11 mouse cellular contexts compared by ENCODE assay signal in the genomic region with DNA sequence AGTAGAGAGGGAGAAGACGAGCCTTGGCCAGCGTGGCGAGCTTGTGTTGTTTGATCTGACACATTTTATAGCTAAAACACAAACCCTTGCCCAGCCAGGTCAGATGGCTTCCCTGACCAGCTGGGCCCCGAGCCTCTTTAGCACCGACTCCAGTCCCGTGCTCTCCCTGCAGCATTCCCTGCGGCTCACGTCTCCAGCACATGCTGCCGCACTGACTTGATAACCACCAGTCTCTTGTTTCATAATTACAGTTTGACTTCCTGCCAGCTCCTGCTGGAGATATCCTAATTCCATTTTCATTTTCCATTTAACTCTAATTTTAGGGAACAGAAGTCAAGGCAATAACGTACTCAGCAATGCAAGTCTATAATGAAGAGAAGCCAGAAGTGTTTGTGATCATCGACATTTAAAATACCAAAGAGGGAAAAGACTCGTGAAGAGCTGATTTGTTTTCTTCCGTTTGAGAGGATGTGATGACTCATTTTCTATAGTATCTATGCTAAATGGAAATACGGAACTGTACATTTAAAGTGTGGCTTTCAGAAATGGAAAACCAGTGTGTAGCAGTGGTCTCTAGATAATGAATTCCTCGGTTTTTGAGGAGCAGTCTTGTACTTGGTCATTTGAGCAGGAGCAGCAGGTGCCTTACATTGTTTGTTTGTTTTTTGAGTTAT. TPM values are rescaled to one million over a fixed set of nuclear protein-coding genes. Genes with fewer than 3 reads are reported as not detected.
A peak's percentile ranks its signal among the peaks of the same experiment; 100 is the strongest.
DNase-seq lines count a peak whose midpoint lies in the region; ATAC-seq lines count a peak whose summit lies in the region.
"Had no signal": no experiment of that assay in that cellular context is flagged by ENCODE, and none has a peak within 500 bp of the region (broad histone marks: within the 10 kb centered on the region; RNA-seq: fewer than 3 reads in every experiment).

No protein-coding gene starts in this region.

- peak overlapping the region; percentile 32; the same call in 1 of the 2 replicates for H3K27ac ChIP-seq in liver, embryonic 13.5 days
- no peak overlapping the region for H3K27ac ChIP-seq in liver, embryonic 11.5 days (ENCODE audit: low read depth, low read length)
- H3K27ac ChIP-seq: hindbrain, embryonic 15.5 days; limb, embryonic 15.5 days had no signal

- no peak overlapping the region for H3K9ac ChIP-seq in liver, embryonic 13.5 days
- no peak overlapping the region for H3K9ac ChIP-seq in liver, embryonic 11.5 days (ENCODE audit: low read depth, low read length)
- H3K9ac ChIP-seq: hindbrain, embryonic 15.5 days; limb, embryonic 15.5 days had no signal

- peak; percentile 19 to 23 for DNase-seq in cerebellum, adult 18-20 months
- no peak for DNase-seq in liver, embryonic 13.5 days
- no peak for DNase-seq in liver, embryonic 11.5 days (ENCODE audit: low spot score)
- DNase-seq in layer of hippocampus, postnatal 10 days (ENCODE audit: low spot score in 2 of 2) = peak; percentile 12 to 30
- DNase-seq in right cerebral cortex, postnatal 36 days (ENCODE audit: low spot score in 2 of 2) = peak; percentile 32 to 42
- no peak for DNase-seq in embryo, embryonic 10 days (ENCODE audit: low spot score)
- DNase-seq in urinary bladder, postnatal 25 days (ENCODE audit: low spot score) = no peak

- no peak overlapping the region for H3K4me3 ChIP-seq in liver, embryonic 13.5 days (replicated peaks)
- no peak overlapping the region for H3K4me3 ChIP-seq in liver, embryonic 11.5 days (ENCODE audit: low read depth, low read length)
- H3K4me3 ChIP-seq: hindbrain, embryonic 15.5 days; limb, embryonic 15.5 days had no signal

- no peaks in the 10 kb centered on the region for H3K4me1 ChIP-seq in liver, embryonic 13.5 days (replicated peaks)
- no peaks in the 10 kb centered on the region for H3K4me1 ChIP-seq in liver, embryonic 11.5 days (replicated peaks; ENCODE audit: control insufficient read depth, insufficient read depth, low read length)
- H3K4me1 ChIP-seq: hindbrain, embryonic 15.5 days; limb, embryonic 15.5 days had no signal

- H3K27me3 ChIP-seq in liver, embryonic 13.5 days = no peaks in the 10 kb centered on the region
- no peaks in the 10 kb centered on the region for H3K27me3 ChIP-seq in liver, embryonic 11.5 days (replicated peaks; ENCODE audit: control insufficient read depth, insufficient read depth, low read length)
- H3K27me3 ChIP-seq: hindbrain, embryonic 15.5 days; limb, embryonic 15.5 days had no signal

- 77% methylated on average over 15 of the region's 15 CpGs for WGBS in liver, embryonic 13.5 days (ENCODE audit: insufficient replicate concordance)
- WGBS in liver, embryonic 11.5 days = 84% methylated on average over 15 of the region's 15 CpGs

- H3K36me3 ChIP-seq in liver, embryonic 13.5 days = peaks cover 46% of the 10 kb centered on the region
- H3K36me3 ChIP-seq in liver, embryonic 11.5 days (ENCODE audit: control insufficient read depth, insufficient read depth, low read length) = peaks cover 21% of the 10 kb centered on the region

- H3K4me2 ChIP-seq in liver, embryonic 13.5 days = no peak overlapping the region
- H3K4me2 ChIP-seq in liver, embryonic 11.5 days = no peak overlapping the region
- H3K4me2 ChIP-seq: hindbrain, embryonic 15.5 days; limb, embryonic 15.5 days; midbrain, embryonic 11.5 days had no signal

- ATAC-seq in cerebellum, adult (ENCODE audit: insufficient number of reproducible peaks, low FRiP score, low TSS enrichment) = no peak
- no peak for ATAC-seq in liver, embryonic 13.5 days (ENCODE audit: low read depth)
- no peak for ATAC-seq in liver, embryonic 11.5 days (replicated peaks; ENCODE audit: low FRiP score)

- no peaks in the 10 kb centered on the region for H3K9me3 ChIP-seq in liver, embryonic 13.5 days (replicated peaks)
- no peaks in the 10 kb centered on the region for H3K9me3 ChIP-seq in liver, embryonic 11.5 days (ENCODE audit: control insufficient read depth, low read length)
- H3K9me3 ChIP-seq: hindbrain, embryonic 15.5 days; limb, embryonic 15.5 days had no signal

RNA-seq across cellular contexts. Expression of a gene that starts 11.1 kb away (rescaled TPM):
- 30.4 and 34.6 TPM in 2 replicates for polyA plus RNA-seq in liver, embryonic 13.5 days (2015; fragmentation: Nextera tagmentation; extraction: Ambion mirVana)
- 42.2 and 53.9 TPM in 2 replicates for polyA plus RNA-seq in liver, embryonic 11.5 days (2014; fragmentation: Nextera tagmentation; extraction: Ambion mirVana)
- 10 to 100 TPM; 26.9 to 30.2 TPM for total RNA-seq in layer of hippocampus, postnatal 10 days (2021)

RNA-seq across cellular contexts. Expression of a gene that starts 11.4 kb away (rescaled TPM):
- polyA plus RNA-seq in liver, embryonic 13.5 days (2015; fragmentation: Nextera tagmentation; extraction: Ambion mirVana) = 290 and 339 TPM in 2 replicates
- 318 and 355 TPM in 2 replicates for polyA plus RNA-seq in liver, embryonic 11.5 days (2014; fragmentation: Nextera tagmentation; extraction: Ambion mirVana)
- total RNA-seq in layer of hippocampus, postnatal 10 days (2021) = 100 to 1,000 TPM; 124 to 139 TPM

RNA-seq across cellular contexts. Expression of a gene that starts 31.3 kb away (rescaled TPM):
- polyA plus RNA-seq in liver, embryonic 13.5 days (2015; fragmentation: Nextera tagmentation; extraction: Ambion mirVana) = 2.4 and 2.7 TPM in 2 replicates
- 4.2 and 4.8 TPM in 2 replicates for polyA plus RNA-seq in liver, embryonic 11.5 days (2014; fragmentation: Nextera tagmentation; extraction: Ambion mirVana)
- total RNA-seq in layer of hippocampus, postnatal 10 days (2021) = 1 to 10 TPM; 7.8 to 8.0 TPM

RNA-seq across cellular contexts. Expression of a gene that starts 59.2 kb away (rescaled TPM):
- 0.07 and 0.13 TPM in 2 replicates for polyA plus RNA-seq in liver, embryonic 13.5 days (2015; fragmentation: Nextera tagmentation; extraction: Ambion mirVana)
- polyA plus RNA-seq in liver, embryonic 11.5 days (2014; fragmentation: Nextera tagmentation; extraction: Ambion mirVana) = 0.36 and 0.40 TPM in 2 replicates
- 1 to 10 TPM; 1.6 to 1.7 TPM for total RNA-seq in layer of hippocampus, postnatal 10 days (2021)

Comparison
In these comparisons a context has a peak if more than half of its experiments do, and no peak if none do; other contexts are left out.
1. DNase-seq: peak in cerebellum, adult 18-20 months (2 of 2), layer of hippocampus, postnatal 10 days (2 of 2) and right cerebral cortex, postnatal 36 days (2 of 2); none in liver, embryonic 13.5 days (single experiment), liver, embryonic 11.5 days (single experiment), embryo, embryonic 10 days (single experiment) and urinary bladder, postnatal 25 days (single experiment).